Mouse (Mus musculus): ENCODE results near the gene Bmper. TPM values are rescaled to one million over a fixed set of nuclear protein-coding genes. Genes with fewer than 3 reads are reported as not detected.

The Bmper gene
- polyA plus RNA-seq, 1 experiment from 2014 or later: 7.8 TPM

GRCm38 (mm10) chr9:23345093-23345844, 122.4 kb downstream of the Bmper start:
- H3K4me2 ChIP-seq: peak overlapping the region; percentile 25; the same call in 1 of the 2 replicates
- no peaks in the 10 kb centered on the region for H3K9me3 ChIP-seq (replicated peaks)
- no peaks in the 10 kb centered on the region for H3K36me3 ChIP-seq
- H3K27ac ChIP-seq: peak overlapping the region; percentile 70
- H3K4me3 ChIP-seq: no peak overlapping the region
- H3K27me3 ChIP-seq: no peaks in the 10 kb centered on the region
- WGBS: 41% methylated on average over 8 of the region's 8 CpGs
- H3K4me1 ChIP-seq (replicated peaks): peaks cover 12% of the 10 kb centered on the region
- peak; percentile 64; the same call in 1 of the 2 replicates for ATAC-seq (replicated peaks; ENCODE audit: insufficient number of reproducible peaks, insufficient read depth, low FRiP score, low read depth)
- H3K9ac ChIP-seq: no peak overlapping the region

GRCm38 (mm10) chr9:23349603-23350002, 126.7 kb downstream of the Bmper start:
- Histone ChIP-seq H3K27me3 (no peaks in the 10 kb centered on the region), H3K36me3 (no peaks in the 10 kb centered on the region), H3K4me3 (no peak overlapping the region), H3K4me1 (replicated peaks) (peaks cover 17% of the 10 kb centered on the region), H3K9ac (no peak overlapping the region), H3K4me2 (no peak overlapping the region), H3K9me3 (replicated peaks) (no peaks in the 10 kb centered on the region), H3K27ac (no peak overlapping the region)
- WGBS: 72% methylated on average over 5 of the region's 5 CpGs
- no peak for ATAC-seq (replicated peaks; ENCODE audit: insufficient number of reproducible peaks, insufficient read depth, low FRiP score, low read depth)

GRCm38 (mm10) chr9:23351400-23351799, 128.5 kb downstream of the Bmper start:
- no peaks in the 10 kb centered on the region for H3K27me3 ChIP-seq
- H3K4me1 ChIP-seq (replicated peaks): 0 out of 2 replicates have a peak, but pooled peaks cover 8% of the 10 kb centered on the region
- no peaks in the 10 kb centered on the region for H3K9me3 ChIP-seq (replicated peaks)
- no peak overlapping the region for H3K9ac ChIP-seq
- H3K27ac ChIP-seq: no peak overlapping the region
- ATAC-seq (replicated peaks; ENCODE audit: insufficient number of reproducible peaks, insufficient read depth, low FRiP score, low read depth): no peak
- no peaks in the 10 kb centered on the region for H3K36me3 ChIP-seq
- no peak overlapping the region for H3K4me2 ChIP-seq
- 89% methylated on average over 8 of the region's 8 CpGs for WGBS
- no peak overlapping the region for H3K4me3 ChIP-seq

- no peak overlapping the region for H3K9ac ChIP-seq
- no peaks in the 10 kb centered on the region for H3K9me3 ChIP-seq (replicated peaks)
- no peaks in the 10 kb centered on the region for H3K27me3 ChIP-seq
- no peaks in the 10 kb centered on the region for H3K36me3 ChIP-seq
- H3K27ac ChIP-seq: no peak overlapping the region
- 0 out of 2 replicates have a peak, but pooled peaks cover 8% of the 10 kb centered on the region for H3K4me1 ChIP-seq (replicated peaks)
- no peak for ATAC-seq (replicated peaks; ENCODE audit: insufficient number of reproducible peaks, insufficient read depth, low FRiP score, low read depth)
- WGBS: 88% methylated on average over 2 of the region's 2 CpGs
- H3K4me2 ChIP-seq: no peak overlapping the region
- no peak overlapping the region for H3K4me3 ChIP-seq
Measured at GRCm38 (mm10) chr9:23352396-23352795, 129.5 kb downstream of the Bmper start.

GRCm38 (mm10) chr9:23354201-23354820, 131.4 kb downstream of the Bmper start:
- peak; percentile 78 for ATAC-seq (replicated peaks; ENCODE audit: insufficient number of reproducible peaks, insufficient read depth, low FRiP score, low read depth)
- 17% methylated on average over 5 of the region's 5 CpGs for whole genome bisulfite sequencing
- H3K27ac ChIP-seq: peak overlapping the region; percentile 71

GRCm38 (mm10) chr9:23358108-23358507, 135.2 kb downstream of the Bmper start:
- no peak for ATAC-seq (replicated peaks; ENCODE audit: insufficient number of reproducible peaks, insufficient read depth, low FRiP score, low read depth)
- H3K9ac ChIP-seq: no peak overlapping the region
- no peak overlapping the region for H3K27ac ChIP-seq
- H3K4me3 ChIP-seq: no peak overlapping the region
- H3K27me3 ChIP-seq: no peaks in the 10 kb centered on the region
- 0 out of 2 replicates have a peak, but pooled peaks cover 8% of the 10 kb centered on the region for H3K4me1 ChIP-seq (replicated peaks)
- H3K36me3 ChIP-seq: no peaks in the 10 kb centered on the region
- 84% methylated on average over 2 of the region's 2 CpGs for WGBS
- no peaks in the 10 kb centered on the region for H3K9me3 ChIP-seq (replicated peaks)
- H3K4me2 ChIP-seq: no peak overlapping the region

More at GRCm38 (mm10) chr9:23354201-23354820, 131.4 kb downstream of the Bmper start:
- no peaks in the 10 kb centered on the region for H3K9me3 ChIP-seq (replicated peaks)
- H3K27me3 ChIP-seq: no peaks in the 10 kb centered on the region
- no peak overlapping the region for H3K4me3 ChIP-seq
- 0 out of 2 replicates have a peak, but pooled peaks cover 8% of the 10 kb centered on the region for H3K4me1 ChIP-seq (replicated peaks)
- no peak overlapping the region for H3K4me2 ChIP-seq
- H3K9ac ChIP-seq: no peak overlapping the region
- no peaks in the 10 kb centered on the region for H3K36me3 ChIP-seq

GRCm38 (mm10) chr9:23363139-23363538, 140.3 kb downstream of the Bmper start:
- Histone ChIP-seq H3K27me3 (no peaks in the 10 kb centered on the region), H3K4me2 (no peak overlapping the region), H3K9ac (no peak overlapping the region), H3K27ac (no peak overlapping the region), H3K4me3 (no peak overlapping the region), H3K4me1 (replicated peaks) (no peaks in the 10 kb centered on the region), H3K36me3 (no peaks in the 10 kb centered on the region), H3K9me3 (replicated peaks) (no peaks in the 10 kb centered on the region)
- 69% methylated on average over 2 of the region's 2 CpGs for WGBS
- no peak for ATAC-seq (replicated peaks; ENCODE audit: insufficient number of reproducible peaks, insufficient read depth, low FRiP score, low read depth)

- Histone ChIP-seq H3K27me3 (no peaks in the 10 kb centered on the region), H3K27ac (no peak overlapping the region), H3K36me3 (no peaks in the 10 kb centered on the region), H3K4me3 (no peak overlapping the region), H3K9me3 (replicated peaks) (no peaks in the 10 kb centered on the region), H3K4me1 (replicated peaks) (no peaks in the 10 kb centered on the region), H3K9ac (no peak overlapping the region), H3K4me2 (no peak overlapping the region)
- ATAC-seq (replicated peaks; ENCODE audit: insufficient number of reproducible peaks, insufficient read depth, low FRiP score, low read depth): no peak
- 75% methylated on average over 7 of the region's 7 CpGs for WGBS
Measured at GRCm38 (mm10) chr9:23363540-23363939, 140.7 kb downstream of the Bmper start.

- no peaks in the 10 kb centered on the region for H3K9me3 ChIP-seq (replicated peaks)
- no peak overlapping the region for H3K27ac ChIP-seq
- no peaks in the 10 kb centered on the region for H3K36me3 ChIP-seq
- no peak overlapping the region for H3K4me3 ChIP-seq
- H3K4me2 ChIP-seq: no peak overlapping the region
- WGBS: 77% methylated on average over 2 of the region's 2 CpGs
- no peak overlapping the region for H3K9ac ChIP-seq
- H3K27me3 ChIP-seq: no peaks in the 10 kb centered on the region
- H3K4me1 ChIP-seq (replicated peaks): no peaks in the 10 kb centered on the region
- ATAC-seq (replicated peaks; ENCODE audit: insufficient number of reproducible peaks, insufficient read depth, low FRiP score, low read depth): no peak
Measured at GRCm38 (mm10) chr9:23364047-23364446, 141.2 kb downstream of the Bmper start.

- Histone ChIP-seq H3K9ac (no peak overlapping the region), H3K4me3 (no peak overlapping the region), H3K4me1 (replicated peaks) (no peaks in the 10 kb centered on the region), H3K4me2 (no peak overlapping the region), H3K27me3 (no peaks in the 10 kb centered on the region), H3K9me3 (replicated peaks) (no peaks in the 10 kb centered on the region), H3K36me3 (no peaks in the 10 kb centered on the region), H3K27ac (no peak overlapping the region)
- ATAC-seq (replicated peaks; ENCODE audit: insufficient number of reproducible peaks, insufficient read depth, low FRiP score, low read depth): no peak
Measured at GRCm38 (mm10) chr9:23368124-23368523, 145.2 kb downstream of the Bmper start.

GRCm38 (mm10) chr9:23374789-23375460, 152.0 kb downstream of the Bmper start:
- H3K4me2 ChIP-seq: no peak overlapping the region
- H3K4me1 ChIP-seq (replicated peaks): peaks cover 12% of the 10 kb centered on the region
- 59% methylated on average over 4 of the region's 4 CpGs for WGBS
- no peaks in the 10 kb centered on the region for H3K27me3 ChIP-seq
- H3K27ac ChIP-seq: no peak overlapping the region
- H3K9me3 ChIP-seq (replicated peaks): no peaks in the 10 kb centered on the region
- H3K9ac ChIP-seq: no peak overlapping the region
- no peak overlapping the region for H3K4me3 ChIP-seq
- no peaks in the 10 kb centered on the region for H3K36me3 ChIP-seq
- no peak for ATAC-seq (replicated peaks; ENCODE audit: insufficient number of reproducible peaks, insufficient read depth, low FRiP score, low read depth)
